Mouse (Mus musculus) midbrain, embryonic 10.5 days (tissue): ENCODE data around the gene Ralgapa1. TPM values are rescaled to one million over a fixed set of nuclear protein-coding genes. Genes with fewer than 3 reads are reported as not detected.
"Not testable (repeated sequence)": the region's sequence is repeated elsewhere in the genome, so short reads cannot be mapped to it uniquely, and the experiment has no call there.

Experiments
- DNase-seq: peaks from one replicate; pipeline ENCODE4 v3.0.0-alpha.2; 2017; ENCODE audit warnings: low spot score
- H3K27ac ChIP-seq: fragments of 300-500 bp; sonication (generic); replicated peaks from 2 replicates; pipeline ENCODE4 v1.5.1; 2016; ENCODE audit warnings: mild to moderate bottlenecking
- H3K27me3 ChIP-seq: fragments of 300-500 bp; sonication (generic); 2 replicates; pipeline ENCODE4 v1.6.1; 2016; ENCODE audit warnings: low read depth, mild to moderate bottlenecking; ENCODE audit not compliant: poor library complexity, severe bottlenecking
- H3K36me3 ChIP-seq: fragments of 300-500 bp; sonication (generic); 2 replicates; pipeline ENCODE4 v1.6.1; 2016; ENCODE audit warnings: mild to moderate bottlenecking, moderate library complexity
- H3K4me1 ChIP-seq: fragments of 300-500 bp; sonication (generic); 2 replicates; pipeline ENCODE4 v1.6.1; 2016
- H3K4me3 ChIP-seq: fragments of 300-500 bp; sonication (generic); 2 replicates; pipeline ENCODE4 v1.5.1; 2016; ENCODE audit warnings: mild to moderate bottlenecking, moderate library complexity
- H3K9me3 ChIP-seq: fragments of 300-500 bp; sonication (generic); replicated peaks from 2 replicates; pipeline ENCODE4 v1.6.1; 2016; ENCODE audit warnings: mild to moderate bottlenecking
- WGBS: fragments of 180-500 bp; shearing (Covaris S2); methylation state at CpG from one replicate; pipeline ENCODE4 v1.1.7; 2016; 5-methylcytosine and 5-hydroxymethylcytosine counted together
- polyA plus RNA-seq: library from polyadenylated mRNA; unstranded; fragments of >200 nt; fragmentation: Nextera tagmentation; extraction: Ambion mirVana; gene quantifications from 2 replicates; pipeline ENCODE4 v1.2.1, GENCODE M21; 2016

Ralgapa1 gene
- polyA plus RNA-seq, 1 experiment from 2014 or later, result 9.4 TPM

GRCm38 (mm10) chr12:55785252-55785651 lies 35.7 kb downstream of the Ralgapa1 start:
- peaks cover 40% of the 10 kb centered on the region for H3K36me3 ChIP-seq
- H3K4me1 ChIP-seq, result no peaks in the 10 kb centered on the region
- 88% methylated on average over 2 of the region's 2 CpGs for WGBS
- no peak overlapping the region for H3K27ac ChIP-seq
- H3K4me3 ChIP-seq, result no peak overlapping the region
- H3K9me3 ChIP-seq, result no peaks in the 10 kb centered on the region
- no peaks in the 10 kb centered on the region for H3K27me3 ChIP-seq
- DNase-seq, result no peak

- no peak for DNase-seq
- 91% methylated on average over 3 of the region's 3 CpGs for WGBS
These were observed 38.3 kb downstream of the Ralgapa1 start for GRCm38 (mm10) chr12:55782662-55783061.

GRCm38 (mm10) chr12:55778301-55778700 lies 42.7 kb downstream of the Ralgapa1 start:
- 92% methylated on average over 2 of the region's 2 CpGs for WGBS
- no peak overlapping the region for H3K27ac ChIP-seq
- H3K4me3 ChIP-seq, result no peak overlapping the region
- no peaks in the 10 kb centered on the region for H3K9me3 ChIP-seq
- no peaks in the 10 kb centered on the region for H3K27me3 ChIP-seq
- DNase-seq, result no peak
- peaks cover 40% of the 10 kb centered on the region for H3K36me3 ChIP-seq
- H3K4me1 ChIP-seq, result no peaks in the 10 kb centered on the region

More at GRCm38 (mm10) chr12:55782662-55783061, 38.3 kb downstream of the Ralgapa1 start:
- Histone ChIP-seq H3K27me3 (no peaks in the 10 kb centered on the region), H3K36me3 (peaks cover 35% of the 10 kb centered on the region), H3K4me1 (no peaks in the 10 kb centered on the region), H3K9me3 (no peaks in the 10 kb centered on the region), H3K4me3 (no peak overlapping the region), H3K27ac (no peak overlapping the region)

DNA sequence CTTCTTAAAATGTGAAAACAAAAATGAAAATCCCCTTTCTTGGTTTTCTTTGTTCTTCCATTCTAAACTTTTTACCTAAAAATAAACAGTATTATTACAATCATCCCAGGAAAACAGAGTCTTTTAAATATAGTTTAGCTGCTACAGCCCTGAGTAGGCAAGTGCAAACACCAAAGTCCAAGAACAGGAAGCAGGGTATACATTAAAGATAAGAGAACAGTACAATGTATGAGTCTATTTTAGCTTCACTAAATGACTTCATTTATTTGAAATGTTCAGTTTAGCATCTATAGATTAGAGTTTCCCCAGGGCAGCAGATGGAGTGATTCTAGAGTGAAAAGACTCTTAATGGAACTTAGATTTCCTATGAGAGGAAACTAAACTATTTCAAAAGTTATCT lies 43.6 kb downstream of the Ralgapa1 start:
- no peaks in the 10 kb centered on the region for H3K4me1 ChIP-seq
- no peaks in the 10 kb centered on the region for H3K9me3 ChIP-seq
- no peaks in the 10 kb centered on the region for H3K27me3 ChIP-seq
- H3K27ac ChIP-seq, result no peak overlapping the region
- DNase-seq, result no peak
- no peak overlapping the region for H3K4me3 ChIP-seq
- peaks cover 41% of the 10 kb centered on the region for H3K36me3 ChIP-seq

- Histone ChIP-seq H3K27me3 (no peaks in the 10 kb centered on the region), H3K27ac (no peak overlapping the region), H3K4me3 (no peak overlapping the region), H3K4me1 (no peaks in the 10 kb centered on the region), H3K9me3 (no peaks in the 10 kb centered on the region), H3K36me3 (peaks cover 38% of the 10 kb centered on the region)
- DNase-seq, result no peak
- WGBS, result 94% methylated on average over 3 of the region's 3 CpGs
These were observed 46.7 kb downstream of the Ralgapa1 start for GRCm38 (mm10) chr12:55774316-55774715.

DNA sequence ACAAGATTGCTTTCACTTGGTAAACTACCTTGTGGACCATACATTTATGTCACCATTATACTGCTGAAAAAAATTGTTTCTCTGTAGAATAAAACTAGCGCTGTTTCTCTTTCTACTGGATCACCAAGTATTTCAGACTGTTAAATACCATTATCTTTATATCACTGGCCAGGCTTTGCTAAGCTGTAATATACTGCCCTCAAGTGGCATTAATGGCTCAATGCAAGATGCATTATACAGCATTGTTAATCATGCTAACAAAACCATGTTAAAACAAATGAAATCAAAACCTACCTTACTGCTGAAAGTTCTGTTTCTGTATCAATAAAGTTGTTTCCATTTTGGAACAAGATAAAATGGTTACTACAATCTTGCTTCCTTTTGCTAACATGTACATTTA lies 100.6 kb downstream of the Ralgapa1 start:
- WGBS, result 62% methylated on average over 1 of the region's 1 CpGs
- DNase-seq, result no peak
- Histone ChIP-seq H3K36me3 (peaks cover 28% of the 10 kb centered on the region), H3K4me1 (no peaks in the 10 kb centered on the region), H3K27me3 (no peaks in the 10 kb centered on the region), H3K27ac (no peak overlapping the region), H3K4me3 (no peak overlapping the region), H3K9me3 (no peaks in the 10 kb centered on the region)

GRCm38 (mm10) chr12:55705881-55706280 lies 115.1 kb downstream of the Ralgapa1 start:
- DNase-seq, result no peak
- Histone ChIP-seq H3K4me1 (no peaks in the 10 kb centered on the region), H3K4me3 (no peak overlapping the region), H3K27ac (no peak overlapping the region), H3K9me3 (no peaks in the 10 kb centered on the region), H3K36me3 (peaks cover 70% of the 10 kb centered on the region), H3K27me3 (no peaks in the 10 kb centered on the region)
- WGBS, result 93% methylated on average over 4 of the region's 4 CpGs

DNA sequence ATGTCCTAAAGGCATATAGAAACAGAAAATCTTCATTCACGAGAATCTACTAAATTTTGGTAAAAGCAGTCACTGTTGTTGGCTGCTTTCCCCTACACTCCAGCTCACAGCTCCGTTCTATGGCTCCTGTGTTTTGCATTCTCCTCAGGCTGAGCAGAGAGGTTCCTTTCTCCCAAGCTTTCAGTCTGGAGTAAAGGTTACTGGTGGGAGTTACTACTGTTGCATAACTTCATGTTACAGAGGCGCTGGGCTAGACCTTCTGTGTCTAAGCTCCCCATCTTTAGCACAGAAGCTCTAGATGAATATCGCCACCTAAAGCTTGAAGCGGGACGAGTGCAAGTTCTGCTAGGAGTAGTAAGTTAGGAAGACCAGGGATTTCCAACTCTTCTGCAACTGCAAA lies 154.3 kb downstream of the Ralgapa1 start:
- no peak for DNase-seq
- WGBS, result 88% methylated on average over 6 of the region's 6 CpGs
- H3K4me3 ChIP-seq, result no peak overlapping the region
- no peaks in the 10 kb centered on the region for H3K27me3 ChIP-seq
- H3K27ac ChIP-seq, result no peak overlapping the region
- no peaks in the 10 kb centered on the region for H3K4me1 ChIP-seq
- H3K36me3 ChIP-seq, result peaks cover 10% of the 10 kb centered on the region
- no peaks in the 10 kb centered on the region for H3K9me3 ChIP-seq

GRCm38 (mm10) chr12:55663194-55663593 lies 157.8 kb downstream of the Ralgapa1 start:
- H3K27me3 ChIP-seq, H3K27ac ChIP-seq, DNase-seq: not testable (repeated sequence)

DNA sequence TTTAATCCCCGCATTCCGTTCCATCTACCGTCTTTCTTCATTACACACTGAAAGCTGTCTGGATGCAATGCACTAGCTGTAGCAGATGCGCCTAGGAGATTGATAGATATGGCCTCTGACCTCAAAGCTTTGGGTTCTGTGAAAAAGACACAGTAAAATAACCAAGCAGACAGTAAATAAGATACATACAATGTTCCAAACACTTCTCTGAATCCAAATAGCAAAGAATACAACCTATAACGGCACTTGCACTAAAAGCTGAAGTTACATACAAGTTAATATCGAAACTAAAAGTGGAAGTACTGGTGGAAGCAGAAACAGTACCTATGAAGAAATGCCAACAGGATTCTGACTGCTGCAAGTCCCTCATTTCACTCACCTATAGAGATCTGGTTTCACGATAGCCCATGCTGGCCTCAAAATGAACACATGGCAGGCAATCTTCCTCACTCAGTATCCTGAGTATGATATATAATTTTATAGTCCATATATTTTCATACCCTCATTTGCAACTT lies 172.9 kb downstream of the Ralgapa1 start:
- WGBS, result 94% methylated on average over 7 of the region's 7 CpGs
- no peaks in the 10 kb centered on the region for H3K36me3 ChIP-seq
- no peak overlapping the region for H3K27ac ChIP-seq
- H3K27me3 ChIP-seq, result no peaks in the 10 kb centered on the region
- no peaks in the 10 kb centered on the region for H3K9me3 ChIP-seq
- no peak for DNase-seq
- H3K4me3 ChIP-seq, result no peak overlapping the region
- H3K4me1 ChIP-seq, result no peaks in the 10 kb centered on the region

More at GRCm38 (mm10) chr12:55663194-55663593, 157.8 kb downstream of the Ralgapa1 start:
- not testable (repeated sequence) for H3K9me3 ChIP-seq, H3K4me3 ChIP-seq, H3K4me1 ChIP-seq
- H3K36me3 ChIP-seq, result peaks cover 18% of the 10 kb centered on the region

- H3K36me3 ChIP-seq, result no peaks in the 10 kb centered on the region
- WGBS, result 37% methylated on average over 4 of the region's 4 CpGs
These were observed 194.3 kb downstream of the Ralgapa1 start for GRCm38 (mm10) chr12:55626711-55627110.

DNA sequence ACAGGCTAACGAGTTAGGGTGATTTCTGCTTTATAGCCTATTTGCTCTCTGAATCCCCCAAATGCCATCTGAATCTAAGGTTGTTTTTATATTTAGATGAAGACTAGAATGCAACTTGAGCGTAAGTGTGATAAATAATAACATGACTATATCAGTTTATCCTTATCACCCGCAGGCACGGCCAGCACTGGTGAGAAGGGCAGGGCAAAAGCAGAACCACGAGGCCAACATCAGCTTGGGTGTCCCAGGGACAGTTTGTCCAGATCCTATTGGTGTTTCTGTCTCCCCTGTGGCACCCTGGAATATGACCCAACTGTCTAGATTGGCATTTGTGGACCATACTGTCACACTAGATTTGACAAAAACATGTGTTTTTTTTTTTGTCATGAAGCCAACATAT lies 197.7 kb downstream of the Ralgapa1 start:
- Histone ChIP-seq H3K9me3 (no peaks in the 10 kb centered on the region), H3K4me3 (no peak overlapping the region), H3K27me3 (no peaks in the 10 kb centered on the region), H3K4me1 (peaks cover 14% of the 10 kb centered on the region), H3K27ac (no peak overlapping the region), H3K36me3 (no peaks in the 10 kb centered on the region)
- DNase-seq, result no peak
- 88% methylated on average over 5 of the region's 5 CpGs for WGBS

More at GRCm38 (mm10) chr12:55626711-55627110, 194.3 kb downstream of the Ralgapa1 start:
- DNase-seq, result no peak
- no peaks in the 10 kb centered on the region for H3K9me3 ChIP-seq
- H3K4me1 ChIP-seq, result peaks cover 10% of the 10 kb centered on the region
- H3K27ac ChIP-seq, result no peak overlapping the region
- no peaks in the 10 kb centered on the region for H3K27me3 ChIP-seq
- no peak overlapping the region for H3K4me3 ChIP-seq

- Histone ChIP-seq H3K36me3 (no peaks in the 10 kb centered on the region), H3K4me3 (no peak overlapping the region), H3K4me1 (peaks cover 15% of the 10 kb centered on the region), H3K9me3 (no peaks in the 10 kb centered on the region), H3K27me3 (no peaks in the 10 kb centered on the region), H3K27ac (no peak overlapping the region)
- 44% methylated on average over 3 of the region's 3 CpGs for WGBS
- DNase-seq, result no peak
These were observed 198.2 kb downstream of the Ralgapa1 start for GRCm38 (mm10) chr12:55622615-55623245.
